Comparison of ENCODE assay signal across 8 mouse cellular contexts in genomic region chr15:86086291-86086706, GRCm38 (mm10). TPM values are rescaled to one million over a fixed set of nuclear protein-coding genes. Genes with fewer than 3 reads are reported as not detected.
DNase-seq lines count a peak whose midpoint lies in the region; ATAC-seq and TF ChIP-seq lines count a peak whose summit lies in the region.

No protein-coding gene starts in this region.

- no peak overlapping the region for H3K4me3 ChIP-seq in forebrain, embryonic 14.5 days (ENCODE audit: low read depth, low read length)
- H3K4me3 ChIP-seq in limb, embryonic 15.5 days = no peak overlapping the region
- no peak overlapping the region for H3K4me3 ChIP-seq in stomach, postnatal 0 days (ENCODE audit: low read depth, low read length)

- peak overlapping the region; percentile 84 for H3K27ac ChIP-seq in forebrain, embryonic 14.5 days (ENCODE audit: low read depth, low read length)
- H3K27ac ChIP-seq in limb, embryonic 15.5 days = peak overlapping the region; percentile 69
- H3K27ac ChIP-seq in stomach, postnatal 0 days (replicated peaks) = peak overlapping the region; percentile 83

- no peaks in the 10 kb centered on the region for H3K36me3 ChIP-seq in forebrain, embryonic 14.5 days (ENCODE audit: control insufficient read depth, insufficient read depth, low read length)
- H3K36me3 ChIP-seq in limb, embryonic 15.5 days = no peaks in the 10 kb centered on the region
- H3K36me3 ChIP-seq in stomach, postnatal 0 days (ENCODE audit: control insufficient read depth, insufficient read depth, low read length) = no peaks in the 10 kb centered on the region

- H3K27me3 ChIP-seq in forebrain, embryonic 14.5 days (replicated peaks; ENCODE audit: control insufficient read depth, insufficient read depth, low read length) = no peaks in the 10 kb centered on the region
- no peaks in the 10 kb centered on the region for H3K27me3 ChIP-seq in limb, embryonic 15.5 days
- H3K27me3 ChIP-seq in stomach, postnatal 0 days (ENCODE audit: control insufficient read depth, insufficient read depth, low read length) = no peaks in the 10 kb centered on the region

- no peak for TF ChIP-seq EP300 in stomach, postnatal 0 days (optimal IDR thresholded peaks at IDR 0.05)

- peak; percentile 63 for ATAC-seq in forebrain, embryonic 14.5 days
- ATAC-seq in limb, embryonic 15.5 days (ENCODE audit: insufficient number of reproducible peaks, low FRiP score, low TSS enrichment, low read depth) = no peak
- peak; percentile 12; the same call in 1 of the 2 replicates for ATAC-seq in stomach, postnatal 0 days (ENCODE audit: low FRiP score, low TSS enrichment)

- peak overlapping the region; percentile 24; the same call in 1 of the 2 replicates for H3K4me2 ChIP-seq in forebrain, embryonic 14.5 days (ENCODE audit: low read length)
- no peak overlapping the region for H3K4me2 ChIP-seq in limb, embryonic 15.5 days
- H3K4me2 ChIP-seq in stomach, postnatal 0 days (replicated peaks; ENCODE audit: low read depth) = no peak overlapping the region

- peak; percentile 67 for DNase-seq in cerebellum, adult 9-11 months
- DNase-seq in cerebellum, adult 8-10 months = no peak
- peak; percentile 66 for DNase-seq in 3134 (ENCODE audit: extremely low read depth, insufficient read length, low spot score)
- DNase-seq in forebrain, embryonic 14.5 days (ENCODE audit: low spot score) = peak; percentile 89
- DNase-seq in kidney, adult 11 months = peak; percentile 56
- DNase-seq in stomach, postnatal 0 days (ENCODE audit: low spot score) = peak; percentile 69
- no peak for DNase-seq in T-cell, adult 2 months (ENCODE audit: low spot score)

- H3K9ac ChIP-seq in forebrain, embryonic 14.5 days (ENCODE audit: low read length) = peak overlapping the region; percentile 47
- H3K9ac ChIP-seq in limb, embryonic 15.5 days = no peak overlapping the region
- H3K9ac ChIP-seq in stomach, postnatal 0 days (ENCODE audit: low read length) = no peak overlapping the region

- H3K4me1 ChIP-seq in forebrain, embryonic 14.5 days (ENCODE audit: control insufficient read depth, insufficient read depth, low read length) = peaks cover 64% of the 10 kb centered on the region
- peaks cover 85% of the 10 kb centered on the region for H3K4me1 ChIP-seq in limb, embryonic 15.5 days
- peaks cover 26% of the 10 kb centered on the region for H3K4me1 ChIP-seq in stomach, postnatal 0 days (replicated peaks; ENCODE audit: control insufficient read depth, insufficient read depth)

- no peak for TF ChIP-seq CTCF in stomach, postnatal 0 days (IDR thresholded peaks at IDR 0.05; ENCODE audit: low read depth)

- no peaks in the 10 kb centered on the region for H3K9me3 ChIP-seq in forebrain, embryonic 14.5 days (replicated peaks; ENCODE audit: control insufficient read depth, low read length)
- H3K9me3 ChIP-seq in limb, embryonic 15.5 days = no peaks in the 10 kb centered on the region
- H3K9me3 ChIP-seq in stomach, postnatal 0 days (ENCODE audit: control insufficient read depth, low read length) = no peaks in the 10 kb centered on the region

- 7% methylated on average over 8 of the region's 8 CpGs for WGBS in forebrain, embryonic 14.5 days
- 58% methylated on average over 8 of the region's 8 CpGs for WGBS in limb, embryonic 15.5 days
- 50% methylated on average over 8 of the region's 8 CpGs for WGBS in stomach, postnatal 0 days

RNA-seq across cellular contexts. Expression of gene Gramd4, which starts 28.8 kb away (rescaled TPM):
- polyA plus RNA-seq in forebrain, embryonic 14.5 days (2014; fragmentation: Nextera tagmentation; extraction: Ambion mirVana) = 20.7 and 28.0 TPM in 2 replicates
- 15.6 and 22.0 TPM in 2 replicates for polyA plus RNA-seq in limb, embryonic 15.5 days (2015; fragmentation: Nextera tagmentation; extraction: Ambion mirVana)
- 11.1 and 11.4 TPM in 2 replicates for polyA plus RNA-seq in stomach, postnatal 0 days (2015; fragmentation: Nextera tagmentation; extraction: Ambion mirVana)

RNA-seq across cellular contexts. Expression of gene Celsr1, which starts 52.7 kb away (rescaled TPM):
- polyA plus RNA-seq in forebrain, embryonic 14.5 days (2014; fragmentation: Nextera tagmentation; extraction: Ambion mirVana) = 8.6 and 9.6 TPM in 2 replicates
- 2.7 and 3.6 TPM in 2 replicates for polyA plus RNA-seq in limb, embryonic 15.5 days (2015; fragmentation: Nextera tagmentation; extraction: Ambion mirVana)
- 2.0 and 2.2 TPM in 2 replicates for polyA plus RNA-seq in stomach, postnatal 0 days (2015; fragmentation: Nextera tagmentation; extraction: Ambion mirVana)

Comparison
In these comparisons a context has a peak if more than half of its experiments do, and no peak if none do; other contexts are left out.
1. DNase-seq: peak in cerebellum, adult 9-11 months (single experiment), 3134 (single experiment), forebrain, embryonic 14.5 days (single experiment), kidney, adult 11 months (single experiment) and stomach, postnatal 0 days (single experiment); none in cerebellum, adult 8-10 months (single experiment) and T-cell, adult 2 months (single experiment).
2. Peak in every context shown above with its lines, with median percentiles within 50 percentile points of each other: H3K27ac ChIP-seq.